Mouse (Mus musculus): ENCODE results near the gene Gpr89. TPM values are rescaled to one million over a fixed set of nuclear protein-coding genes. Genes with fewer than 3 reads are reported as not detected.

Gene Gpr89
- total and polyA plus RNA-seq, 2 experiments from 2014 or later, result 23.2 to 34.1 TPM

GRCm38 (mm10) chr3:96874808-96875571 lies 30.2 kb downstream of the Gpr89 start:
- 94% methylated on average over 7 of the region's 7 CpGs for WGBS
- H3K36me3 ChIP-seq (ENCODE audit: insufficient read depth, low read length), result peaks cover 59% of the 10 kb centered on the region
- ATAC-seq (ENCODE audit: low FRiP score), result no peak

GRCm38 (mm10) chr3:96872501-96872900 lies 32.6 kb downstream of the Gpr89 start:
- ATAC-seq (ENCODE audit: low FRiP score) (no peak), DNase-seq (ENCODE audit: low spot score) (no peak)
- H3K36me3 ChIP-seq (ENCODE audit: insufficient read depth, low read length), result peaks cover 63% of the 10 kb centered on the region
- H3K4me3 ChIP-seq (ENCODE audit: low read depth, low read length), result no peak overlapping the region
- no peaks in the 10 kb centered on the region for H3K4me1 ChIP-seq (ENCODE audit: insufficient read depth, low read length)
- H3K27ac ChIP-seq (ENCODE audit: low read depth, low read length), result no peak overlapping the region
- 97% methylated on average over 8 of the region's 8 CpGs for WGBS
- H3K4me2 ChIP-seq (ENCODE audit: low read depth, low read length, poor library complexity, severe bottlenecking), result no peak overlapping the region
- no peaks in the 10 kb centered on the region for H3K9me3 ChIP-seq (ENCODE audit: low read length)
- no peak for TF ChIP-seq CTCF (IDR thresholded peaks at IDR 0.05)
- no peak overlapping the region for H3K9ac ChIP-seq (replicated peaks; ENCODE audit: low read length, poor library complexity, severe bottlenecking)
- no peaks in the 10 kb centered on the region for H3K27me3 ChIP-seq (ENCODE audit: insufficient read depth, low read length)

More at GRCm38 (mm10) chr3:96874808-96875571, 30.2 kb downstream of the Gpr89 start:
- no peak for TF ChIP-seq CTCF (IDR thresholded peaks at IDR 0.05)
- Histone ChIP-seq H3K27me3 (ENCODE audit: insufficient read depth, low read length) (no peaks in the 10 kb centered on the region), H3K4me3 (ENCODE audit: low read depth, low read length) (no peak overlapping the region), H3K4me1 (ENCODE audit: insufficient read depth, low read length) (no peaks in the 10 kb centered on the region), H3K4me2 (ENCODE audit: low read depth, low read length, poor library complexity, severe bottlenecking) (no peak overlapping the region), H3K9me3 (ENCODE audit: low read length) (no peaks in the 10 kb centered on the region), H3K27ac (ENCODE audit: low read depth, low read length) (no peak overlapping the region), H3K9ac (replicated peaks; ENCODE audit: low read length, poor library complexity, severe bottlenecking) (no peak overlapping the region)
- DNase-seq (ENCODE audit: low spot score), result no peak

- H3K36me3 ChIP-seq (ENCODE audit: insufficient read depth, low read length), result peaks cover 60% of the 10 kb centered on the region
- H3K27me3 ChIP-seq (ENCODE audit: insufficient read depth, low read length), result no peaks in the 10 kb centered on the region
- H3K9ac ChIP-seq (replicated peaks; ENCODE audit: low read length, poor library complexity, severe bottlenecking), result no peak overlapping the region
- no peak overlapping the region for H3K27ac ChIP-seq (ENCODE audit: low read depth, low read length)
- 87% methylated on average over 8 of the region's 8 CpGs for WGBS
- no peaks in the 10 kb centered on the region for H3K9me3 ChIP-seq (ENCODE audit: low read length)
- TF ChIP-seq CTCF (IDR thresholded peaks at IDR 0.05), result no peak
- no peak for DNase-seq (ENCODE audit: low spot score)
- no peaks in the 10 kb centered on the region for H3K4me1 ChIP-seq (ENCODE audit: insufficient read depth, low read length)
- no peak overlapping the region for H3K4me3 ChIP-seq (ENCODE audit: low read depth, low read length)
- no peak overlapping the region for H3K4me2 ChIP-seq (ENCODE audit: low read depth, low read length, poor library complexity, severe bottlenecking)
- ATAC-seq (ENCODE audit: low FRiP score), result no peak
These were observed 34.1 kb downstream of the Gpr89 start for GRCm38 (mm10) chr3:96871070-96871469.

GRCm38 (mm10) chr3:96870270-96870669 lies 34.9 kb downstream of the Gpr89 start:
- 97% methylated on average over 2 of the region's 2 CpGs for WGBS
- Histone ChIP-seq H3K9ac (replicated peaks; ENCODE audit: low read length, poor library complexity, severe bottlenecking) (no peak overlapping the region), H3K27me3 (ENCODE audit: insufficient read depth, low read length) (no peaks in the 10 kb centered on the region), H3K4me1 (ENCODE audit: insufficient read depth, low read length) (no peaks in the 10 kb centered on the region), H3K4me2 (ENCODE audit: low read depth, low read length, poor library complexity, severe bottlenecking) (no peak overlapping the region), H3K4me3 (ENCODE audit: low read depth, low read length) (no peak overlapping the region), H3K9me3 (ENCODE audit: low read length) (no peaks in the 10 kb centered on the region), H3K36me3 (ENCODE audit: insufficient read depth, low read length) (peaks cover 58% of the 10 kb centered on the region), H3K27ac (ENCODE audit: low read depth, low read length) (no peak overlapping the region)
- no peak for TF ChIP-seq CTCF (IDR thresholded peaks at IDR 0.05)
- DNase-seq (ENCODE audit: low spot score), result no peak
- ATAC-seq (ENCODE audit: low FRiP score), result no peak

GRCm38 (mm10) chr3:96869091-96869490 lies 36.1 kb downstream of the Gpr89 start:
- DNase-seq (ENCODE audit: low spot score), result no peak
- Histone ChIP-seq H3K4me1 (ENCODE audit: insufficient read depth, low read length) (no peaks in the 10 kb centered on the region), H3K27ac (ENCODE audit: low read depth, low read length) (no peak overlapping the region), H3K36me3 (ENCODE audit: insufficient read depth, low read length) (peaks cover 52% of the 10 kb centered on the region), H3K4me3 (ENCODE audit: low read depth, low read length) (no peak overlapping the region), H3K27me3 (ENCODE audit: insufficient read depth, low read length) (no peaks in the 10 kb centered on the region), H3K4me2 (ENCODE audit: low read depth, low read length, poor library complexity, severe bottlenecking) (no peak overlapping the region), H3K9ac (replicated peaks; ENCODE audit: low read length, poor library complexity, severe bottlenecking) (no peak overlapping the region), H3K9me3 (ENCODE audit: low read length) (no peaks in the 10 kb centered on the region)
- TF ChIP-seq CTCF (IDR thresholded peaks at IDR 0.05), result no peak
- ATAC-seq (ENCODE audit: low FRiP score), result no peak
- WGBS, result 92% methylated on average over 7 of the region's 7 CpGs

GRCm38 (mm10) chr3:96868566-96868965 lies 36.6 kb downstream of the Gpr89 start:
- no peak for DNase-seq (ENCODE audit: low spot score)
- no peaks in the 10 kb centered on the region for H3K9me3 ChIP-seq (ENCODE audit: low read length)
- no peak overlapping the region for H3K9ac ChIP-seq (replicated peaks; ENCODE audit: low read length, poor library complexity, severe bottlenecking)
- TF ChIP-seq CTCF (IDR thresholded peaks at IDR 0.05), result no peak
- H3K36me3 ChIP-seq (ENCODE audit: insufficient read depth, low read length), result peaks cover 49% of the 10 kb centered on the region
- ATAC-seq (ENCODE audit: low FRiP score), result no peak
- H3K27ac ChIP-seq (ENCODE audit: low read depth, low read length), result no peak overlapping the region
- no peaks in the 10 kb centered on the region for H3K27me3 ChIP-seq (ENCODE audit: insufficient read depth, low read length)
- H3K4me2 ChIP-seq (ENCODE audit: low read depth, low read length, poor library complexity, severe bottlenecking), result no peak overlapping the region
- WGBS, result 93% methylated on average over 8 of the region's 8 CpGs
- no peaks in the 10 kb centered on the region for H3K4me1 ChIP-seq (ENCODE audit: insufficient read depth, low read length)
- H3K4me3 ChIP-seq (ENCODE audit: low read depth, low read length), result no peak overlapping the region

All from midbrain, postnatal 0 days (tissue).